Mouse (Mus musculus): ENCODE results near the gene March8. TPM values are rescaled to one million over a fixed set of nuclear protein-coding genes. Genes with fewer than 3 reads are reported as not detected.

Gene March8
- total and polyA plus RNA-seq, 3 experiments: 22.7 to 24.9 TPM; not detected in 1

DNA sequence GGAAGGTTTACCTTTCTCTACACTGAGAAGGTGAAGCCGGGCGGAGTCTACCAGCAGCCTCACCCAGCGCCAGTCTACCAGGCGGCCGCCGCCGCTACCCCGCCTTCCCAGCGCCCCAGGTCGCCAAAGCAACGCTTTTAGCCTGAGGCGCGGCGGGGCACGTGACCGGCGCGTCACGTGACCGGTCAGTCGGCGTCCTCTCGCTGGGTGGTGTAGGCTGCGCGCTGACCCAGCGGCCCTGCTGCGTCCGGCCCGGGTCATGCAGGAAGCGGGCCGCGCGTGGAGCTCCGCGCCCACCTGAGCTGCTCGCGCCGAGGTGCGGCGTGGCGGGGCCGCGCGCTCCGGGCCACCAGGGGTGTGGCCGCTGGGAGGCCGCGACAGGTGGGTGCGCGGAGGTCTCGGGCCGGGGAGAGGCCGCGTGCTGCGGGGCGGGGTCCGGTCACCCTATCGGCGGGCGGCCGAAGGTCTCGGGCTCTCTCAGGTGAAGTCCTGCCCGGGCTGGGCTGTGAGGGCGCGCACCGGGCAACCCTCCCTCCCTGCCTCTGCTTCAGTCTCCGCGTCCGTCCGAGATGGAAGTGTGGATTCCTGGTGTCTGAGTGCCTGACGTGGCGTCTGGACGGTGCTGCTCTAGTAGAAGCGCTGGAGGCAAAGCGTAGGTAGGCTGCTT lies at the start of gene March8 (continued):
- TF ChIP-seq USF1 (IDR thresholded peaks at IDR 0.05; ENCODE audit: low read depth, low read length) (peak; percentile 99), RAD21 (IDR thresholded peaks at IDR 0.05; ENCODE audit: low read depth, low read length) (no peak), MAX (IDR thresholded peaks at IDR 0.05; ENCODE audit: low read length) (peak; percentile 96), ZMIZ1 (IDR thresholded peaks at IDR 0.05; ENCODE audit: low read depth, low read length) (no peak)

DNA sequence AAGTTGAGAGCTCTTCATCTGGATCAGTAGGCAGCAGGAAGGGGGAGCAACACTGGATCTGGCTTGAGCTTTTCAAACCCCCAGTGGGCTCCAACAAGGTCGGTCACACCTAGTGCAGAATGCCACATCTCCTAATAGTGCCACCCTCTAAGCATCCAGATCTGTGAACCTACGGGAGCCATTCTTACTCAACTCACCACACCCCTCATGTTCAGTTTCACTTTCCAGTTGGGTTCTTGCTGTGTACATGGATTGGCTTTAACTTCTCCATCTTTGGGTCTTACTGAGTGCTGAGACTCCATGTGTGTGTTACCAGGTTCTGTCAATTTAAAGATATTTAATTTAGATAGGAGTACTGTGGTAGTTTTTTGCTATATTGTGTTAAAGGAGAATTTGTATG lies 26.4 kb upstream of the March8 start:
- peaks cover 2 to 3% of the 10 kb centered on the region in 2 experiments; a peak in 2 of 4 replicates for H3K4me1 ChIP-seq (ENCODE audit: control insufficient read depth in 1 of 2, insufficient read depth in 2 of 2, low read length in 2 of 2)
- no peaks in the 10 kb centered on the region for H3K9me3 ChIP-seq (replicated peaks; ENCODE audit: insufficient read depth, low read length)
- no peak for DNase-seq (ENCODE audit: low read depth, low spot score)
- peaks cover 0 to under 1% of the 10 kb centered on the region in 2 experiments; a peak in 2 of 4 replicates for H3K36me3 ChIP-seq (ENCODE audit: control insufficient read depth in 1 of 2, insufficient read depth in 2 of 2, low read length in 2 of 2)
- H3K27ac ChIP-seq (ENCODE audit: control insufficient read depth, low read depth, low read length): no peak overlapping the region
- H3K79me2 ChIP-seq (ENCODE audit: control insufficient read depth, insufficient read depth, low read length, poor library complexity): no peaks in the 10 kb centered on the region
- TF ChIP-seq EP300 (IDR thresholded peaks at IDR 0.05; ENCODE audit: low read depth in 1 of 2, low read length in 2 of 2): no peak
- TF ChIP-seq ZMIZ1 (IDR thresholded peaks at IDR 0.05; ENCODE audit: low read depth, low read length): no peak
- TF ChIP-seq POLR2AphosphoS5 (IDR thresholded peaks at IDR 0.05; ENCODE audit: borderline replicate concordance, low read depth, low read length): no peak
- no peak for TF ChIP-seq MYC (IDR thresholded peaks at IDR 0.05; ENCODE audit: low read depth, low read length)
- no peak for TF ChIP-seq TCF12 (IDR thresholded peaks at IDR 0.05; ENCODE audit: low read depth, low read length)
- TF ChIP-seq ELF1 (IDR thresholded peaks at IDR 0.05; ENCODE audit: low read depth, low read length): no peak
- TF ChIP-seq MEF2A (IDR thresholded peaks at IDR 0.05; ENCODE audit: extremely low read depth, insufficient replicate concordance, low read depth, low read length, poor library complexity, severe bottlenecking): no peak
- TF ChIP-seq MAX (IDR thresholded peaks at IDR 0.05; ENCODE audit: low read length): no peak
- no peak for TF ChIP-seq CHD1 (IDR thresholded peaks at IDR 0.05; ENCODE audit: low read depth, low read length)
- TF ChIP-seq RCOR1 (IDR thresholded peaks at IDR 0.05; ENCODE audit: low read depth, low read length): no peak
- TF ChIP-seq USF2 (IDR thresholded peaks at IDR 0.05; ENCODE audit: borderline replicate concordance in 1 of 2, insufficient read depth in 1 of 2, low read depth in 1 of 2, low read length in 2 of 2): no peak
- no peak for TF ChIP-seq CTCF (IDR thresholded peaks at IDR 0.05 in 2 of 3, conservative IDR thresholded peaks at IDR 0.05 in 1 of 3; ENCODE audit: control insufficient read depth in 1 of 3, insufficient read depth in 1 of 3, low read depth in 2 of 3, low read length in 3 of 3, poor library complexity in 1 of 3, severe bottlenecking in 1 of 3)
- no peak for TF ChIP-seq NRF1 (IDR thresholded peaks at IDR 0.05; ENCODE audit: insufficient read depth, low read depth, low read length, poor library complexity, severe bottlenecking)
- TF ChIP-seq POLR2A (IDR thresholded peaks at IDR 0.05; ENCODE audit: control insufficient read depth in 1 of 2, insufficient read depth in 1 of 2, low read depth in 1 of 2, low read length in 2 of 2, poor library complexity in 1 of 2): no peak
- no peak for TF ChIP-seq HCFC1 (IDR thresholded peaks at IDR 0.05; ENCODE audit: low read depth, low read length)
- no peak for TF ChIP-seq GATA1 (IDR thresholded peaks at IDR 0.05; ENCODE audit: low read depth, low read length)
- no peak for TF ChIP-seq ZC3H11A (IDR thresholded peaks at IDR 0.05; ENCODE audit: low read depth, low read length)
- no peaks in the 10 kb centered on the region for H3K27me3 ChIP-seq (ENCODE audit: control insufficient read depth in 1 of 2, insufficient read depth in 2 of 2, low read length in 2 of 2)
- no peak overlapping the region for H3K4me3 ChIP-seq (ENCODE audit: control insufficient read depth in 1 of 2, insufficient read depth in 1 of 2, low read depth in 2 of 2, low read length in 2 of 2)
- no peak overlapping the region for H3K9ac ChIP-seq (ENCODE audit: control insufficient read depth, low read depth, low read length, poor library complexity, severe bottlenecking)

All from MEL (cell line).